Mouse (Mus musculus) cerebellum, adult 11 months (tissue): ENCODE results near the gene Hand1.
"Not testable (repeated sequence)": the region's sequence is repeated elsewhere in the genome, so short reads cannot be mapped to it uniquely, and the experiment has no call there.

Source experiments
- DNase-seq: peaks from one replicate; pipeline ENCODE4 v3.0.0; 2022

Gene Hand1

DNA sequence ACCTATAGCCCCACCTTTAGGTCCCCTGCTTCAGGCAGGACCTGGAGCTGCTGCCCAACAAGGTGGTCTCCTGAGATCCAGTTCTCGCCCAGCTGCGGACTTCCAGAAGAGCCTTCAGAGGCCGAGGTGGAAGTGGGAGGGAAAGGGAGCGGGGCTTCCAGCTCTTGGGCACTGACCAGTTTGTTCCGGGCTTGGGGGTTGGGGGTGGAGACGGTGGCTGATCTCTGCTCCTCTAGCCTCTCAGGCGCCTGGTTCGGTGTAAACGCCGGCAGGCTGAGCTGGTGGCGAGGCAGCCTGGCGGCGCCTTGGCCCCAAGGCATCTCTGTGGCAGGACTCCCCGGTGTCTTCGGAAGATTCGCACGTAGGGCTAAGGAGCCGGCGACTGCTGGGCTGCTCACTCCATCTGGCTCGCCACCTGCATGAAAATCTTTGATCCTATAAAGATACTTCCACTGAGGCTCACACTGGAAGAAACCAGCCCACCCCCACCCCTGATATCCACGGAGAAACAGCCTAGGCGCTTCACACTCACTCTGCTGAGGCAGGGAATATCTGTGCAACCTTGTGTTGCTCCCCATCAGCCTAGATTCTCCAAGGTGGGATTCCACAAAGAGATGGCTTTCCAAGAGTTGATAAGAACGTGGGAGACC is at the start of gene Hand1:
Gene Hand1 (minus strand): TSS at position 267 of the 650 bp plus-strand sequence.
- no peak for DNase-seq

DNA sequence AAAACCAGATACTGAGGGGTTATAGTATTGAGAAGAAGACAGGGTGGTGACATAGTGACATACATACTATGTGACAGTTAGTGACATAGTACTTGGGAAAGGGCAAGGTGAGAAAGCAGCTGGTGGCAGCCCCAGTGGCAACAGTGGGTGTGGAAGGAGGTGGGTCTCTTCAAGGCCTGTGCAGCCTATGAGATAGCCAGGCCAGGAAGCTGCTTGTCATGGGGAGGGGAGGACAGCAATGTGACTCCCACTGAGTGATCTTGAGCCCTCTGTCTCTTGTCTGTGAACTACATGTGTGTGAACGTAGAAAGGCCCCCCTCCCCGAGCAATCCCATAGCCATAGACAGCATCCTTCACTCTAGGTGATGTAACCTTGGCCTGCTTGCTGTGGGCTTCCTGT is 43.5 kb upstream of the Hand1 start:
- no peak for DNase-seq

DNA sequence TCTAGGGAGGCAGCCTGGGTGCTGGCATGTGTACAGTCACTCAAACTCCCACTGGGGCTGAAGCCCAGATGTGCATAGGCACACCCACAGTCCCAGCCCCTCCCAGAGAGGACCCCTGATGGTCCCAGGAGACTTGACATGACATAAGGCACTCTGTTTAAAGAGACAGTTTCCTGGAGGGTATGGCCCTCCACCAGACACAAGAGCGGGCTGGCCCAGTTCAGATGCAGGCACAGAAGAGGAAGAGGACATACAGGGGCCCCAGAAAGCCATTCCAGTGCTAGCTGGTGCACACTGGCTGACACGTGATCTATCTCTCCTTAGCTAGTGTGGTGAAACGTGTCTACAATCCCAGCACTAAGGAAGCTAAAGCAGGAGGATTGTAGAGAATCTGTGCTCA is 40.4 kb upstream of the Hand1 start:
- no peak for DNase-seq

DNA sequence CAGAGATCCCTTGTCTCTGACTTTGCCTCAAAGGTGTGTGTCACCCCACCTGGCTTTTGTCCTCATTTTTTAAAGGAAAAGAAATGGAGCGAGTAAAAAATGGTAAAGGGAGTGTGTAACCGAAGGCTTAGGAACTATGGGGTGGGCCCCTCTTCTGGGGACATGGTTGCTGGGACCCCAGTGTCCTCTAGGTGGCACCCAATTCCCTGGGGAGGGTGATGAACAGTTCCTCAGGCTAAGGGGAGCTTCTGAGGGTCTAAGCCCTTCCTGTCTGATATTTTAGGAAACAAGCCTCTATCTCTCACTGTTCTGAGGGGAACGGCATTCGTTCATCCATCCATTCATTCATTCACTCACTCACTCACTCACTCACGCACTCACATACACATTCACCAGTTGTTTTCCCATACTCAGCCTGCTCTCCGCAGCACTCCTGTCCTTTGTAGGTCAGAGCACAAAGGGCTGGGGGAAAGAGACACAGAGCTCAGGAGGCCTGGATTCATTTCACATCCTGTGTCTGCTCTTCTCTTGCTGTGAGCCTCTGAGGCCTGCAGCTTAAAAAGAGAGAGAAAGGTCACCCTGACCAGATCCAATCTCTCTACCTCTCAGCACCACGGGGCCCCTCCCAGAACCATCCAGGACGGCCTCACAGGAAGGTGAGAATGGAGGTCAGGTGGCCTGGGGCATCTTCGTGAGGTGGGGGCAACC is 36.3 kb upstream of the Hand1 start:
- peak; percentile 1 for DNase-seq

DNA sequence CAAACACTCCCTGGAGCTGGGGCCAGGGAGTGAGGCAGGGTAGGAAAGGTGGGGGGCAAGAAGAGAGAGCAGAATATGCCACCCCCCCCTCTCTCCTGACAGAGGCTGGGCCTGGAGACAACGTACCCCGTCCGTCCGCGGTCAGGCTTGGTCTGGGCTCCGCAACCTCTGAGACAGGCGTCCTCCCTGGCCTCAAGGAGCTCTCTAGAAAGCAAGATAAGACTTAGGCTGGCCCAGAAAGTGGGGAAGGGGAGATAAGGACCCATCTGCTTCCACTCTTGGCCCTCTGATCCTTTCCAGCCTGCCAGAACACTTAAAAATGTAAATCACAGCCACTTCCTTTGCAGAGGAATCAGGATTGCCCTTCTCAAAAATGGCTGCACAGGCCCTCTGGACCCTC is 33.8 kb upstream of the Hand1 start:
- no peak for DNase-seq

DNA sequence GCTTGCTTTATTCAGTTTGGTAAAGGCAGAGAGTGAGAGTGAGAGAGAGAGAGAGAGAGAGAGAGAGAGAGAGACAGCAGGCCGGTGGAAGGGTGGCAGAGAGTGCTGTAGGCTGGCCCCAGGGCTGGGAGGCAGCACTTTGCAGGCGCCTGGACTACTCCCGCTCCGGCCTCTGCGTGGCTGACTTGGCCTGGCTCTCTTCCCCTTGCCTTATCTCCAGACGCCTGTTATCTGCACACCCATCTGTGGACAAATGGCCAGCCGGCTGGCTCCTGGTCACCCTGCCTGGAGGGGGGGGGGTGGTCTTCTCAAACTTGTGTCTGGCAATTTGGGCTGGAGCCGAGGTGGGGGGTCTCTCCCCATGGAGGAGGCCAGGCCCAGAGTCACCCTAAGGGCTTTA is 32.0 kb upstream of the Hand1 start:
- DNase-seq, result no peak

DNA sequence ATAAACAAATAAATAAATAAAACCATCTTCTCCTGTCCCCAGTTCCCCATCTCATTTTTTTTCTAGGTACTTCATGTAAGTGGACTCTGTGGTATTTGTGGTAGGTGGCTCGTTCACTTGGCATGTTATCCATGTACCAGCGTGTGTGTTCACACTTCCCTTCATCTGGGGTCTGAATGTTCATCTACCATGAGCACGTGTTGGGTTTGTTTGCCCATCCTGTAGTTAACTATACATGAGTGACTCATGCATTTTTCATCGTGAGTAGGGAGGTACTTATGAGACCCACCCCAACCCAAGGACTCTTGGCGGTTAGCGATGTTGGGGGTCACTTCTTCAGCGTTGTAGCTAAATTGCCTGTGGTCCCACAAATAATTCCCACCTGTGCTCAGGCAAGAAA is 29.5 kb upstream of the Hand1 start:
- DNase-seq, result no peak

DNA sequence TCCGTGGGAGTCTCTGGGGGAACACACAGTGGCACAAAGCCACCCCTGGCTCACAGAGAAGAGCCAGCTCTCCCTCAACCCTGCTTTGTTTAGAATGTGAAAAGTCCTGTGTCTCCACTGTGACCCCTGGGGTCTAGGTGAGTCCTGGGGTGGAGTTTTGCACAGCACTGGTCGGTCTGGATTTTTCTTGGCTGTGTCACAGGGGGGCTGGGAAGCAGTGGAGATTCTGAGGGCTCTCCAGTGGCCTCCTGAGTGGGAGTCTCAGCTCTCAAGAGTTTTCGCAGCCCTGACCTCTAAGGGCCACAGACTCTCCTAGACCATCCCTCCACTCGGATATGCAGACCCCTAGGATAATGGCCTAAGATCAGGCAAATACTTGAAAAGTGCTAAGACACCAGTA is 25.1 kb upstream of the Hand1 start:
- no peak for DNase-seq

DNA sequence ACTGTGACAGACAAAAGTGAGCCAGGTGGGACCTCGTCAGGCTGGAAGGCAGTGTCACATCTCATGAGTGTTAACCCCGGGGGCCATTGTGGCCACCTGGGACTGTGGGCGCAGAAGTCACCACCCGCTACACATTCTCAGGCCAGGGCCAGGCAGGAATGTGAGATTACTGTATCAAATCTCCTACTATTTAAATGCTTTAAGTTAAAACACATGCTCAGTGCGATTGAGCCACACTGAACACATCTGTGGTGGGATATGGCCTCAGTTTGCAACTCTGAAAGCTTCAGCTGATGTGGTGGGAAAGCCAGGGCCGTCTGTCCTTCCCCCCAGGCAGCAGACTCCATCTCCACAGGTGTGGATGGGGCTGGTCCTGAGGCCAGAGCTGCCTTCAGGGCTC is 21.0 kb upstream of the Hand1 start:
- DNase-seq, result no peak

DNA sequence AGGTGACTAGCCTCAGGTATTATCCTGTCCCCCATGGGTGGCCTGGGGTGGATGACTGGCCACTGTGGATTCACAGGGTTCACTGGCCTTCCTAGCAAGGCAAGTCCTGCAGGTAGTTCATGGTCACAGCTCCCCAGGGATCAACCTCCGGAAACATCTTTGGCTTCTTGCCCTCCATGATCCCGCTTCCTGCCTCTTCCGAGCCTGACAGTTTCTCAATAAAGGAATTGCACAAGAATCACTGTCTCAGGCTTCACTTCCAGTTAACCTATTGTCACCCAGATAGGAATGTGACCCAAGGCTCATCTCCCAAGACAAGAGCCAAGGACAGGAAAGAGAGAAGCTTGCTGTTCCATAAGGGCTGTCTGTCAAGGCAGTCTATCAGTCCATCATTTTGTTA is 18.3 kb upstream of the Hand1 start:
- no peak for DNase-seq

DNA sequence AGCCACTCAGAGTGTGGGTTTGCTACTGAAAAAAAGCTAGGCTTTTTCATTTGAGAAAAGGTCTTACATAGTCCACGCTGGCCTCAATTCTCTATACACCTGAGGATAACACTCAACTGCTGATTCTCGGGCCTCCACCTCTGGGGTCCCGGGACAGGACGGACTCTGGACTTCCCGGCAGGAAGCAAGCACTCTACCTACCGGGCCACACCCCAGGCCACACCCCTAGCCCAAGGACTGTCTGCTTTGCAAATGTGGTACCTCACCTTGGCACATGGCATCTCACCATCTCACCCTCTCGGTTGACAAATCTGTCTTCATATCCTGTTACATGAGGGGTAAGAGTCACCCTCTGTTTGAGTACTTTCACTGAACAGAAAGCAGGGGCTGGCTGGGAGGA is 17.7 kb upstream of the Hand1 start:
- no peak for DNase-seq

DNA sequence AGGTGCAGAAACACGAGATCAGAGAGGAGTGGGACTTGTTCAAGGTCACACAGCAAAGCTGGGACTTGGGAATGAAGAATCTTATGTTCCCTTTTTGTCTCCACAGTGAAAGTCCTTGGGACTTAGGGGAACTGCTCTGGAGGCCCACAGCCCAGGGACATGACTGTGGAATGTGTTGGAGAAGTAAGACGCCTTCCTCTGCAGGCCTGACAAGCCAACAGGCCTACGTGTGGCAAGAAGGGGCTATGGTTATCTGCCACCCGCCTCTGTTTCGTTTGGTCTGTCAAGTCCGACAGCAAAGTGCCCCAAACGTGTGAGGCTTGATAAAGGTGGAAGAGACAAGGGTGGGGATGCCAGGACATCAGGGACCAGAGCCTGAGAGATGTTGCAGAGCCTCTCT is 14.8 kb upstream of the Hand1 start:
- no peak for DNase-seq

DNA sequence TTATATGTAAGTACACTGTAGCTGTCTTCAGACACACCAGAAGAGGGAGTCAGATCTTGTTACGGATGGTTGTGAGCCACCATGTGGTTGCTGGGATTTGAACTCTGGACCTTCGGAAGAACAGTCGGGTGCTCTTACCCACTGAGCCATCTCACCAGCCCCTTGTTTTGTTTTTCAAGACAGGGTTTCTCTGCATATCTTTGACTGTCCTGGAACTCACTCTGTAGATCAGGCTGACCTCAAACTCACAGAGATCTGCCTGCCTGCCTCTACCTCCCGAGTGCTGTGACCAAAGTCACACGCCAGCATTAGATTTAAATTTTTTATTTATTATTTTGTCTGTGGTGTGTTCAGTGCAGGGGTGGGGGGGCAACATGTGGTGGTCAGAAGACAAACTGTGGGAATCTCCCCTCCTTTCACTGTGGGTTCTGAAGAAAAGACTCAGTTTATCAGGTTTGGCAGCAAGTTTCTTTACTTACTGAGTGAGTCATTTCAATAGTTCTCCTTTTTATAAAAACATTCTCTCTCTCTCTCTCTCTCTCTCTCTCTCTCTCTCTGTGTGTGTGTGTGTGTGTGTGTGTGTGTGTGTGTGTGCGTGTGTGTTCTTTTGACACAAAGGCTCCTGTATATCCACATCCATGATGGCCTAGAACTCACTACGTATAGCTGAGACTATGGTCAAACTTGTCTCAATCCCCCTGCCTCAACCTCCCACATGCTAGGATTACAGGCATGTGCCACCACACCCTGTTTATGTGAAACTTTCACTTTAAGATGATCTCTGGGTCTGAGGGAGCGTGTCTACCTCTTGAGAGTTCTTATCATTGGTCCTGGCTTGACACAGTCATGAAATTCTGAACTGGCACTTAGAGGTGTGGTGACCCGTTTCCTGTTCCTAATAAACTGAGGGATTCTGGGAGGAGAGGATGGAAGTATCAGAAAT is 14.1 kb upstream of the Hand1 start:
- DNase-seq, result not testable (repeated sequence)

DNA sequence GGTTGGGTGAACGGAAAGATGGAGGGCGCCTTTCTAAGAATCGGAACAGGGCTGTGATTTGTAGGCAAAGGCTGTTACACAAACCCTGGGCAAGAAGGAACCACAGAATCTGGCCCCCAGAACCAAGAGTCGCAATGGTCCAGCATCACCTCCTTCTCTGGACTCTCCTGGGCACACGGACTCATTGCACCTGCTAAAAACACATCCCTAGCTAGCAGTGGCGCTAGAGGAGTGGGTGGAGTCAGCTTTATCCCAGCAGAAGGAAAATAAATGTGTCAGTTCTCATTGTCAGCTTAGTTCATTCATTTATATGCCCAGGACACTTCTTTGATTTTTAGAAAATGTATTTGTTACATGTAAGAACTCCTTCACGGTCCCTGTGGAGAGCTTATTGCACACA is 8.8 kb upstream of the Hand1 start:
- DNase-seq, result no peak

DNA sequence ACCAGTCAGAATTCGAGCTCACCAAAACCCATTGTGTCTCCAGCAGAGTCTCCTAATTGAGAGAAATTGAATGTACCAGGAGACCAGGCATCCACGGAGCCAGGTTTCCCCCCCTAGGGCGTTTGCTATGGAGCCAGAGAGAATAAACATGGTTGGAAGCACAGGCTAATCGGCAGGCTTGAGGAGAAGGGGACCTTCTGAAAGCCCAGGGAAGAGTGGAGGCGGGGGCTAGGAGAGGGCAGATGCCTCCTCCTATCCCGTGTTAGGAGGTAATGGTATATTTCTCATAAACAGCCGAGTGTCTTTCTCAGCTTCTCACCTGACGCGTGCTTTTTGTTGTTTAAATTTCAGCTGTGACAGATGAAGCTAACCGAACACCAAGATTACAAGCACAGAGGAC is 8.4 kb upstream of the Hand1 start:
- no peak for DNase-seq

DNA sequence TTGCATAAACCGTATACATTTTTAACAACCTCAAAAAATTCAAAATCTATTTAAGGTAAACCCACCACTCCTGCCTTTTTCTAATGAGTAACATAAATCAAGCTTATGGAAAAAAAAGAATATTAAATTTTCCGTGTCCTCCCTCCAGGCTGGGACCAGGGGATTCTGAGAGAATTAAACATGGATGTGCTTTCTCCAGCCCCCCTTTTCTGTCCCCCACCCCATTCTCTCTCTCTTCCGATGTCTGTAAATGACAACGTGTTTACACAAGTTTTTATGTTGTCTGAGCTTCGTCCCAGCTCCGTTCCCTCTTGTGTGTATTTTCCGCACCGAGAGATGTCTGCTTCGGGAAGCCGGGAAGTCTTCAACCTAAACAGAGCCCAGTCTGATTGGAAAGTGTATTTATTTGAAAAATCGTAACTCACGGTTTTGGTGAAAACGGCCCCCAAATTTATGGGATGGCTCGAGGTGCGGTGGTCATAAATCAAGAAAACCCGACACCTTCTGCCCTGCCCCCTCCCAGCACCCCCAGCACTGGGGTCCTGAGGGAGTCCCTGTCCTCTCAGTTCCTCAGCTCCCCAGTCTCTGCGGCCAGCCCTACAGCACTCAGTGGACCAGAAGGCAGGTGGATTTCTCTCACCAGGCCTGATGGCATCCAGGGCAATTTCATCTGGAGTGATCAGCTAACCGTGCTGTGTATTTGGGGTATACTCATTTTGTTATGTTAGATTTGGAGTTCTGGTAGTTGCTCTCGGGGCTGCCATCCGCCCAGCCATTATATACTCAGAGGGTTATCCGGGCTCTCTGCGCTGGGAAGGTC is 5.5 kb upstream of the Hand1 start:
- DNase-seq, result no peak

DNA sequence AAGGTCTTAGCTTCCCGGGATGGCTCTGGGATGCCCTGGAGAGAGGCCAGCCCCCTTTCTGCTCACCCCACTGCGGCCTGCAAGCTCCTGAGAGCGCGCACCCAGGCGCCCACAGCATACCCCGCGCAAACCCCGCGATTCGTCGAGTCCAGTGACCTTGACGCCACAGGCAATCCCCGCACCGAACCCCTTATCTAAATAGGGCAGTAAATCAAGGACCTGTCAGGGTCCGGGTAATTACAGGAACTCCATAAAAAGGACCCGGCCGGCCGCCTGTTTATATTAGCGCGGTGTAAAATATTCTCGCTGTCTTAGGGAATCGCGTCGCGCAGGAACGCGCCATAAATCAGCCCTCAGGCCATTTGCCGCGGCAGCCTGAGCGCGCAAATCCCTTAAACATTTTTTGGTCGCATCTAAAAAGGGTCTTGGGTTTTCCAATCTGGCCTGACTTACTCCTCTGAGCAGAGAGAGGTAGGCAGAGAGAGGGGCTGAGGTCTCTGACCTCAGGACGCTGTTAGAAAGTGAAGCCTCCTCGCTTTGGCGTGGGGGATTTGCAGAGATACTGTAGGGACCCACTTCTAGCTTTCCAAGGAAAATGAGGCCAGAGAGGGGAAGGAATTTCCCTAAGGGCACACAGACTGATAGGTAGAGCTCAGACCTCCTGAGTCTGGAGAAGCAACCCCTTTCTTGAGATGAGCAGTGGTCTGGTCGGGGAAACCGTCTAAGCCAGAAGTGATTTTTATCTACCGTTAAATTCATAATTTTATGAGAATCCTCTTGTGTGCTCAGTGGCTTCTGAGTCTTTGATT is 4.5 kb upstream of the Hand1 start:
- no peak for DNase-seq

DNA sequence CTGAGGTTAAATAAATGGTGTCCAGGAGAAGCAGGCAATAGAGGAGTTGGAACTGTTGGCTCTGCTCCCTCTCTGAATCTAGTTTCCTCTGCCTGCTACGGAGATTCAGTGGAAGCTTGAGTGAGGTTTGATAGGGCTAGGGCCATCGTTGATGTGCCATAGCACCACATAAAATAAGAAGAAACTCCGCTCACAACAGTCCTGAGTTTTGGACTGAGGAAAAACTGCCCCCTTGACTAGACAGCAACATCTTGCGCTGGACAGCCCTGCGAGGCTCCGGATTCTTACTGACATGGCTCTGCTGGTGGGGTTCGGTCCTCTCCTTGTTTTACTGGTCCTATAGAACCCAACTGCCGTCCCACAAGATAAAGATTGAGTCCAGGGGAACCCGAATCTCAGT is 3.8 kb upstream of the Hand1 start:
- no peak for DNase-seq

DNA sequence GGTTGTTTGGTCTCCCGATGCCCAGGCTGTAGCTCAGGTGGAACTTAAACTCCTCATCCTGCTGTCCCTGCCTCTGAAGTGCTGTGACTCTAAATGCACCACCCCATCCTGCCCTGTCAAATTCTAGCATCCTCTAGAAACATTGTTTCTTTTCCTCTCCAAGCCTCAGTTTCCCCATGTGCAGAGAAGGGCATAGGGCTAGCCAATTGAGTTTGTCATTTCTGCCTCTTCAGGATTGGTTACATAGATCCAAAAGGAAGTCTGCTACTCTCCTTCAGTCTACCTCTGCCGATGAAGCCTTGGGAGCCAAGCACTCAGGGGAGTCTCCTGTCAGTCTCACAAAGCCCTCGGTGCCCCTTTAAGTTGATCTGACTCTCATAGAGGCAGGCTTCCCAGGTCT is 3.3 kb upstream of the Hand1 start:
- DNase-seq, result no peak

DNA sequence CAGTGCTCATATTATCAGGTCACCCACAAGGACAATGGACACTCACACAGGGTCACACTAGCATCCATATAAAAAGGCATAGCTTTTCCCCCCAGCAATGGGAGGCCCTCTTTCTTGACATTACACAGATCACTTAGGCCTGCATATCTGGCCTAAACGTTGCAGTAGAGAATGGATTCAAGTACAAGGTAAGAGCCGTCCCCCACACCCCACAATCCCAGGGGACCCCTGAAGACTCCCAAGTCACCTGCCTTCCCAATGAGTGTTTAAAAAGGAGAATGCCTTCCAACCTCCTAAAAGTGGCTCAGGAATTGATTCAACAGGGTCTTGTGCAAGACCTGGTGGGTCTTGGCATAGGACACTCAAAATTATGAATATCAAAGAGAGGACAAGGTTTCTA is 2.7 kb upstream of the Hand1 start:
- DNase-seq, result no peak

DNA sequence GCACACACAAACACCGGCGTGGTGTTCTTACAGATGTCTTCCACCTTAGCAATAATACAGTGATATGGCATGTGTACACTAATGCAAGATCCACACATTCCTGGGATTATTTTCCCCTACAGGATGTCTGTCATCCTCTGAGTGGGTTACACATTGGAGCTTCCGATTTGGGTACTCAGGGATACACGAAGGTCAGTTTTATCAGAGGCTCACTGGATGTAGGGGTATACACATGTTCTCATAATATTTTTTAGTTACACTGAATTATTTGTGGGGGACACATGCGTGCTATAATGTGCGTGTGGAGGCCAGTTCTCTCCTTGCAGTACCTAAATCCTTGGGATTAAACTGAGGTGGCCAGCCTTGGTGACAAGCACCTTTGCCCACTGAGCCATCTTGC is 1.4 kb upstream of the Hand1 start:
- no peak for DNase-seq
